In the genomic region with DNA sequence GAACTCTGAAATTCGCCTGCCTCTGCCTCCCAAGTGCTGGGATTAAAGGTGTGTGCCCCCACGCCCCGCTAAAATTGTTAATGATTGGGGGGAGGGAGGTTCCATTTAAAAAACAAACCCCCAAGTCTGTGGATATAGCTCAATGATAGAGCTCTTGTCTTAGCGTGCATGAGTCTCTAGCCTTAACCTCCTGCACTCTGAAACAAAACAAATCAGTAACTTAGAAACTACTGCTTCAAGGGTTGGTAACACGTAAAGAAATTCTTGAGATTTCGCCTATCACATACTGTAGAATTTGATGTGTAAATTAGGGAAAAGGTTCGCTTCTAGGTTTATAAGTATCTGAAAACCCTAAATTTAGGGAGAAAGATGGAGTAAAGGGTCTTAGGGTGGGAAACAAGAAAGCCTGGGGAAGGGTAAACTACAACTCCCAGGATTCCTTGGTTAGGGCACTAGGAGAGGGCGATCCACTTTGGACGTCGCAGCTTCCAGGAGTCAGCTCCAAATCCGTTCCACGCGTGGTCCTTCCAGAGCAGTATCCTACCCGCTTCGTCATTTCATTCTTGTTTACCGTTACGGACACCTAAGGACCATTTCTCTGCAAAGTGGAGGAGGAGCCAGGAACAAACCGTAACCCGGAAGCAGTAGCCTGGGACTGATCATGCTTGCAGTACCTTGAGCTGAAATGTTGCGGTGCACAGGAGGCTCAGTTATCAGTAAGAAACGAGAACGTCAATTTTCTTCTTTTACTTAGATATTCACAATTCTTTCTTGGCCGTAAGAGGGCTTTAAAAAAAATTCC, we compare ENCODE assay signal across 8 mouse cellular contexts. TPM values are rescaled to one million over a fixed set of nuclear protein-coding genes. Genes with fewer than 3 reads are reported as not detected.
A peak's percentile ranks its signal among the peaks of the same experiment; 100 is the strongest.
DNase-seq lines count a peak whose midpoint lies in the region; ATAC-seq and TF ChIP-seq lines count a peak whose summit lies in the region.

A gene (plus strand): TSS at position 452 of the 802 bp plus-strand sequence.

- peak within 1 kb of the TSS; percentile 92 for H3K27ac ChIP-seq in hindbrain, embryonic 12.5 days
- H3K27ac ChIP-seq in lung, postnatal 0 days (ENCODE audit: low read length), result peak within 1 kb of the TSS; percentile 85

- 20% methylated on average over 23 of the region's 23 CpGs for WGBS in hindbrain, embryonic 12.5 days
- WGBS in lung, postnatal 0 days, result 17% methylated on average over 23 of the region's 23 CpGs

- no peaks in the 10 kb centered on the region for H3K36me3 ChIP-seq in hindbrain, embryonic 12.5 days
- peaks cover 12% of the 10 kb centered on the region; the same call in 1 of the 2 replicates for H3K36me3 ChIP-seq in lung, postnatal 0 days (ENCODE audit: insufficient read depth, low read length)

- ATAC-seq in frontal cortex, adult (ENCODE audit: low TSS enrichment), result peak; percentile 97
- peak; percentile 95 for ATAC-seq in hindbrain, embryonic 12.5 days (ENCODE audit: low FRiP score)
- peak; percentile 90 for ATAC-seq in lung, postnatal 0 days

- 0 out of 2 replicates have a peak, but pooled peaks cover 5% of the 10 kb centered on the region for H3K4me1 ChIP-seq in hindbrain, embryonic 12.5 days
- H3K4me1 ChIP-seq in lung, postnatal 0 days (ENCODE audit: insufficient read depth, low read depth, low read length), result peaks cover 6% of the 10 kb centered on the region; the same call in 1 of the 2 replicates

- peak within 1 kb of the TSS; percentile 61 for H3K4me3 ChIP-seq in hindbrain, embryonic 12.5 days
- H3K4me3 ChIP-seq in lung, postnatal 0 days (ENCODE audit: low read depth, low read length), result peak within 1 kb of the TSS; percentile 71

- H3K9ac ChIP-seq in hindbrain, embryonic 12.5 days, result peak within 1 kb of the TSS; percentile 62
- peak within 1 kb of the TSS; percentile 51 for H3K9ac ChIP-seq in lung, postnatal 0 days (replicated peaks; ENCODE audit: low read depth)

- no peaks in the 10 kb centered on the region for H3K9me3 ChIP-seq in hindbrain, embryonic 12.5 days (replicated peaks)
- H3K9me3 ChIP-seq in lung, postnatal 0 days (ENCODE audit: low read length), result no peaks in the 10 kb centered on the region

- peak; percentile 24 for TF ChIP-seq CTCF in lung, postnatal 0 days (IDR thresholded peaks at IDR 0.05)

- peak; percentile 63 for DNase-seq in MEL-GATA-1-ER (ENCODE audit: extremely low read depth, low read depth)
- peak; percentile 67 for DNase-seq in cerebellum, adult 8-10 months
- DNase-seq in layer of hippocampus, postnatal 10 days (ENCODE audit: low spot score in 2 of 2), result peak; percentile 65 to 68
- peak; percentile 80 for DNase-seq in lung, postnatal 0 days (ENCODE audit: low spot score)
- peak; percentile 39 for DNase-seq in ovary, postnatal 10 days (ENCODE audit: low spot score)
- peak; percentile 77 for DNase-seq in thymus, postnatal 0 days (ENCODE audit: low spot score)

- TF ChIP-seq EP300 in lung, postnatal 0 days (IDR thresholded peaks at IDR 0.05), result peak; percentile 64

- no peaks in the 10 kb centered on the region for H3K27me3 ChIP-seq in hindbrain, embryonic 12.5 days
- H3K27me3 ChIP-seq in lung, postnatal 0 days (replicated peaks; ENCODE audit: insufficient read depth, low read length), result no peaks in the 10 kb centered on the region

- peak within 1 kb of the TSS; percentile 56 for H3K4me2 ChIP-seq in hindbrain, embryonic 12.5 days (replicated peaks)
- H3K4me2 ChIP-seq in lung, postnatal 0 days (replicated peaks; ENCODE audit: low read depth, low read length), result peak within 1 kb of the TSS; percentile 55

RNA-seq across cellular contexts. Expression of the gene that starts here (rescaled TPM):
- 9.8 and 11.1 TPM in 2 replicates for polyA plus RNA-seq in hindbrain, embryonic 12.5 days (2016; fragmentation: Nextera tagmentation; extraction: Ambion mirVana)
- total RNA-seq in layer of hippocampus, postnatal 10 days (2021), result 1 to 10 TPM; 4.4 to 6.3 TPM
- 6.6 and 7.6 TPM in 2 replicates for polyA plus RNA-seq in lung, postnatal 0 days (2015; fragmentation: Nextera tagmentation; extraction: Ambion mirVana)
- polyA plus RNA-seq in thymus, postnatal 0 days (2015; fragmentation: Nextera tagmentation; extraction: Ambion mirVana), result 8.0 and 9.4 TPM in 2 replicates

Comparison
In these comparisons a context has a peak if more than half of its experiments do, and no peak if none do; other contexts are left out.
1. Peak in every context shown above with its lines: DNase-seq, ATAC-seq, H3K4me3 ChIP-seq and H3K27ac ChIP-seq.